Comparison of ENCODE assay signal across 17 mouse cellular contexts in the genomic region with DNA sequence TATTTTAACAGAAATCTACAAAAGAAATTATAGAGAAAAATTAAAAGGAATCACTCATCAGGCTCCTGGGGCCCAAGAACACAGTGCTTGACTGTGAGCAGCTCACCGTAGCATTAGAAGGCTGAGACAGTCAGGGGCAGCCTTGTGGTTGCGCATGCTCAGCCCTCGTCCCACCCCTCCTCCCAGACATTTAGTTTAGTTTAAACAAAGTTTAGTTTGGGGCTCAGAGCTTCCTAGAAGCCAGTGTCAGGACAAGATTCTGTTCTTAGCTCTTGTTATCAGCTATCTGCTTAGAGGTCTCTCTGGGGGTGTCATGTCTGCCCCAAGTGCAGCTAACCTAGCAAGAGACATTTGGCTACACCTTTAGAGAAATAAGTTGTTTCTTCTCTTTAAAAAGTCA. TPM values are rescaled to one million over a fixed set of nuclear protein-coding genes. Genes with fewer than 3 reads are reported as not detected.
DNase-seq lines count a peak whose midpoint lies in the region; ATAC-seq and TF ChIP-seq lines count a peak whose summit lies in the region.
"Had no signal": no experiment of that assay in that cellular context is flagged by ENCODE, and none has a peak within 500 bp of the region (broad histone marks: within the 10 kb centered on the region; RNA-seq: fewer than 3 reads in every experiment).

No protein-coding gene starts in this region.

- no peaks in the 10 kb centered on the region for H3K9me3 ChIP-seq in liver, embryonic 12.5 days (replicated peaks)
- no peaks in the 10 kb centered on the region for H3K9me3 ChIP-seq in forebrain, embryonic 15.5 days
- H3K9me3 ChIP-seq: heart, embryonic 13.5 days; intestine, embryonic 15.5 days; kidney, embryonic 15.5 days; midbrain, embryonic 10.5 days had no signal

- H3K4me3 ChIP-seq in heart, adult 2 months = no peak overlapping the region
- H3K4me3 ChIP-seq in thymus, adult 2 months (ENCODE audit: control insufficient read depth, insufficient read depth, low read length) = no peak overlapping the region
- H3K4me3 ChIP-seq in liver, embryonic 12.5 days = no peak overlapping the region
- no peak overlapping the region for H3K4me3 ChIP-seq in forebrain, embryonic 15.5 days
- H3K4me3 ChIP-seq: heart, embryonic 13.5 days; intestine, embryonic 15.5 days; kidney, embryonic 15.5 days; midbrain, embryonic 10.5 days had no signal

- TF ChIP-seq POLR2A in heart, adult 2 months (IDR thresholded peaks at IDR 0.05; ENCODE audit: insufficient read depth, low read depth, low read length) = no peak
- TF ChIP-seq POLR2A in thymus, adult 2 months (IDR thresholded peaks at IDR 0.05; ENCODE audit: control insufficient read depth, extremely low read depth, insufficient read depth, low read length, poor library complexity) = no peak

- DNase-seq in heart, adult 2 months = no peak
- no peak for DNase-seq in heart, postnatal 14 days
- DNase-seq in thymus, adult 2 months = no peak
- no peak for DNase-seq in thymus, postnatal 0 days (ENCODE audit: low spot score)
- peak; percentile 54 for DNase-seq in splenic B cell, adult 2 months (ENCODE audit: low read depth, low spot score)
- DNase-seq in urinary bladder, adult 18-20 months (ENCODE audit: low spot score in 2 of 2) = no peak
- DNase-seq: cerebellum, postnatal 25 days; gastrocnemius, postnatal 25 days had no signal

- H3K4me1 ChIP-seq in heart, adult 2 months (ENCODE audit: control insufficient read depth, insufficient read depth, low read length) = peaks cover 4% of the 10 kb centered on the region
- peaks cover 30% of the 10 kb centered on the region for H3K4me1 ChIP-seq in thymus, adult 2 months (replicated peaks; ENCODE audit: control insufficient read depth, insufficient read depth, low read length)
- peaks cover 73% of the 10 kb centered on the region for H3K4me1 ChIP-seq in liver, embryonic 12.5 days
- H3K4me1 ChIP-seq in forebrain, embryonic 15.5 days = no peaks in the 10 kb centered on the region
- H3K4me1 ChIP-seq: intestine, embryonic 15.5 days had no signal

- no peaks in the 10 kb centered on the region for H3K27me3 ChIP-seq in heart, adult 2 months (ENCODE audit: control insufficient read depth, insufficient read depth, low read length)
- H3K27me3 ChIP-seq in thymus, adult 2 months (ENCODE audit: control insufficient read depth, insufficient read depth, low read length) = no peaks in the 10 kb centered on the region
- no peaks in the 10 kb centered on the region for H3K27me3 ChIP-seq in liver, embryonic 12.5 days (replicated peaks)
- H3K27me3 ChIP-seq in splenic B cell, adult 2 months (ENCODE audit: control insufficient read depth, insufficient read depth, low read length, poor library complexity, severe bottlenecking) = no peaks in the 10 kb centered on the region
- no peaks in the 10 kb centered on the region for H3K27me3 ChIP-seq in forebrain, embryonic 15.5 days
- H3K27me3 ChIP-seq: heart, embryonic 13.5 days; intestine, embryonic 15.5 days; kidney, embryonic 15.5 days had no signal

- TF ChIP-seq CTCF in heart, adult 2 months (IDR thresholded peaks at IDR 0.05) = no peak
- no peak for TF ChIP-seq CTCF in thymus, adult 2 months (IDR thresholded peaks at IDR 0.05; ENCODE audit: borderline replicate concordance, control insufficient read depth, extremely low read depth, insufficient read depth, low read length, poor library complexity)

- no peaks in the 10 kb centered on the region for H3K36me3 ChIP-seq in heart, adult 2 months (ENCODE audit: control insufficient read depth, insufficient read depth, low read length)
- no peaks in the 10 kb centered on the region for H3K36me3 ChIP-seq in thymus, adult 2 months (ENCODE audit: control insufficient read depth, insufficient read depth, low read length)
- H3K36me3 ChIP-seq in liver, embryonic 12.5 days = peaks cover 4% of the 10 kb centered on the region; the same call in 1 of the 2 replicates
- H3K36me3 ChIP-seq in splenic B cell, adult 2 months (ENCODE audit: control insufficient read depth, insufficient read depth, low read length, poor library complexity, severe bottlenecking) = peaks cover 2% of the 10 kb centered on the region
- H3K36me3 ChIP-seq in forebrain, embryonic 15.5 days = peaks cover 4% of the 10 kb centered on the region; the same call in 1 of the 2 replicates
- H3K36me3 ChIP-seq: intestine, embryonic 15.5 days had no signal

- ATAC-seq in liver, embryonic 12.5 days = no peak
- ATAC-seq in forebrain, embryonic 15.5 days (replicated peaks) = no peak
- ATAC-seq: intestine, embryonic 15.5 days; lung, postnatal 0 days had no signal

- intact Hi-C loops in heart, adult 2 months (cut with DNase I) = no loop called here
- intact Hi-C loops in heart, postnatal 14 days (cut with DNase I) = no loop called here

- 0 out of 2 replicates have a peak overlapping the region, but pooled peaks have one; percentile 29 for H3K9ac ChIP-seq in heart, adult 2 months (ENCODE audit: low read depth, low read length)
- no peak overlapping the region for H3K9ac ChIP-seq in liver, embryonic 12.5 days
- H3K9ac ChIP-seq in forebrain, embryonic 15.5 days (replicated peaks) = no peak overlapping the region
- H3K9ac ChIP-seq: heart, embryonic 13.5 days; intestine, embryonic 15.5 days; kidney, embryonic 15.5 days had no signal

- no peak for TF ChIP-seq EP300 in heart, adult 2 months (IDR thresholded peaks at IDR 0.05; ENCODE audit: insufficient read depth, low read depth, low read length)

- no peak overlapping the region for H3K27ac ChIP-seq in heart, adult 2 months
- peak overlapping the region; percentile 72; the same call in 1 of the 2 replicates for H3K27ac ChIP-seq in thymus, adult 2 months (ENCODE audit: control insufficient read depth, insufficient read depth, low read length)
- H3K27ac ChIP-seq in liver, embryonic 12.5 days = peak overlapping the region; percentile 38; the same call in 1 of the 2 replicates
- H3K27ac ChIP-seq in forebrain, embryonic 15.5 days (replicated peaks) = no peak overlapping the region
- H3K27ac ChIP-seq: heart, embryonic 13.5 days; intestine, embryonic 15.5 days; kidney, embryonic 15.5 days; midbrain, embryonic 10.5 days; stomach, postnatal 0 days had no signal

- 0 out of 2 replicates have a peak overlapping the region, but pooled peaks have one; percentile 2 for H3K4me2 ChIP-seq in liver, embryonic 12.5 days
- H3K4me2 ChIP-seq in forebrain, embryonic 15.5 days (replicated peaks) = no peak overlapping the region
- H3K4me2 ChIP-seq: heart, embryonic 13.5 days; intestine, embryonic 15.5 days; kidney, embryonic 15.5 days had no signal

- 90% methylated on average over 3 of the region's 3 CpGs for WGBS in heart, adult 2 months
- 32% methylated on average over 3 of the region's 3 CpGs for WGBS in thymus, adult 2 months
- WGBS in liver, embryonic 12.5 days (ENCODE audit: insufficient replicate concordance) = 29% methylated on average over 3 of the region's 3 CpGs
- 96% methylated on average over 3 of the region's 3 CpGs for WGBS in forebrain, embryonic 15.5 days

- H3K79me2 ChIP-seq in heart, adult 2 months (replicated peaks; ENCODE audit: control insufficient read depth, insufficient read depth, low read length) = no peaks in the 10 kb centered on the region

RNA-seq across cellular contexts. Expression of a gene that starts 1.8 kb away (rescaled TPM):
- total RNA-seq in heart, adult 2 months (2021) = under 1 TPM; 0.14 to 0.16 TPM
- 0.29 and 0.35 TPM in 2 replicates for polyA plus RNA-seq in heart, adult 2 months (2012; rRNA removed)
- total RNA-seq in heart, postnatal 14 days (2021) = under 1 TPM in 1 of 2 experiments, not detected in 1; 0.15 TPM
- 3.5 and 3.6 TPM in 2 replicates for polyA plus RNA-seq in thymus, adult 2 months (2012; rRNA removed)
- 1.7 and 2.4 TPM in 2 replicates for polyA plus RNA-seq in thymus, postnatal 0 days (2015; fragmentation: Nextera tagmentation; extraction: Ambion mirVana)
- polyA plus RNA-seq in liver, embryonic 12.5 days (2016; fragmentation: Nextera tagmentation; extraction: Ambion mirVana) = 0.66 and 0.77 TPM in 2 replicates
- 0.45 and 0.59 TPM in 2 replicates for polyA plus RNA-seq in forebrain, embryonic 15.5 days (2015; fragmentation: Nextera tagmentation; extraction: Ambion mirVana)
- total RNA-seq: adrenal gland, postnatal 14 days had no signal

RNA-seq across cellular contexts. Expression of a gene that starts 1.8 kb away (rescaled TPM):
- total RNA-seq in heart, adult 2 months (2021) = 1 to 10 TPM; 1.9 to 2.0 TPM
- 3.8 and 4.2 TPM in 2 replicates for polyA plus RNA-seq in heart, adult 2 months (2012; rRNA removed)
- total RNA-seq in heart, postnatal 14 days (2021) = 1 to 10 TPM; 1.1 to 2.1 TPM
- polyA plus RNA-seq in thymus, adult 2 months (2012; rRNA removed) = 12.8 and 16.9 TPM in 2 replicates
- 11.1 and 11.7 TPM in 2 replicates for polyA plus RNA-seq in thymus, postnatal 0 days (2015; fragmentation: Nextera tagmentation; extraction: Ambion mirVana)
- polyA plus RNA-seq in liver, embryonic 12.5 days (2016; fragmentation: Nextera tagmentation; extraction: Ambion mirVana) = 3.4 and 4.2 TPM in 2 replicates
- 2.2 and 3.9 TPM in 2 replicates for polyA plus RNA-seq in forebrain, embryonic 15.5 days (2015; fragmentation: Nextera tagmentation; extraction: Ambion mirVana)

RNA-seq across cellular contexts. Expression of a gene that starts 5.0 kb away (rescaled TPM):
- 1 to 10 TPM in 1 of 2 experiments, under 1 TPM in 1; 0.43 to 1.0 TPM for total RNA-seq in heart, adult 2 months (2021)
- 3.8 and 4.2 TPM in 2 replicates for polyA plus RNA-seq in heart, adult 2 months (2012; rRNA removed)
- total RNA-seq in heart, postnatal 14 days (2021) = 1 to 10 TPM; 1.1 to 1.2 TPM
- polyA plus RNA-seq in thymus, adult 2 months (2012; rRNA removed) = 77.3 and 95.6 TPM in 2 replicates
- polyA plus RNA-seq in thymus, postnatal 0 days (2015; fragmentation: Nextera tagmentation; extraction: Ambion mirVana) = 17.7 and 22.7 TPM in 2 replicates
- 4.3 and 4.6 TPM in 2 replicates for polyA plus RNA-seq in liver, embryonic 12.5 days (2016; fragmentation: Nextera tagmentation; extraction: Ambion mirVana)
- polyA plus RNA-seq in forebrain, embryonic 15.5 days (2015; fragmentation: Nextera tagmentation; extraction: Ambion mirVana) = not detected in 2 replicates
- polyA plus RNA-seq: midbrain, embryonic 10.5 days had no signal

RNA-seq across cellular contexts. Expression of a gene that starts 24.7 kb away (rescaled TPM):
- total RNA-seq in heart, adult 2 months (2021) = not detected
- 0.06 TPM in 1 of 2 replicates, not detected in the other for polyA plus RNA-seq in heart, adult 2 months (2012; rRNA removed)
- not detected for total RNA-seq in heart, postnatal 14 days (2021)
- 0.05 and 0.23 TPM in 2 replicates for polyA plus RNA-seq in thymus, adult 2 months (2012; rRNA removed)
- 0.19 and 0.25 TPM in 2 replicates for polyA plus RNA-seq in thymus, postnatal 0 days (2015; fragmentation: Nextera tagmentation; extraction: Ambion mirVana)
- polyA plus RNA-seq in liver, embryonic 12.5 days (2016; fragmentation: Nextera tagmentation; extraction: Ambion mirVana) = 0.12 TPM in 1 of 2 replicates, not detected in the other
- polyA plus RNA-seq in forebrain, embryonic 15.5 days (2015; fragmentation: Nextera tagmentation; extraction: Ambion mirVana) = 2.3 and 3.0 TPM in 2 replicates
- total RNA-seq: gastrocnemius, postnatal 25 days had no signal
- polyA plus RNA-seq: lung, postnatal 0 days had no signal

Comparison
In these comparisons a context has a peak if more than half of its experiments do, and no peak if none do; other contexts are left out.
1. H3K27ac ChIP-seq: peak in thymus, adult 2 months (single experiment) and liver, embryonic 12.5 days (single experiment); none in heart, adult 2 months (single experiment) and forebrain, embryonic 15.5 days (single experiment).